Mouse (Mus musculus) liver, embryonic 14.5 days (tissue): ENCODE data around the gene Rasgef1a.

Experiments used
- CTCF ChIP-seq: IDR thresholded peaks from 2 replicates; pipeline ENCODE4 v1.5.1; 2016; ENCODE audit warnings: antibody characterized with exemption, low read depth, control low read depth
- EP300 ChIP-seq: IDR thresholded peaks from 2 replicates; pipeline ENCODE4 v1.6.1; 2016; ENCODE audit warnings: antibody characterized with exemption, low read depth

DNA sequence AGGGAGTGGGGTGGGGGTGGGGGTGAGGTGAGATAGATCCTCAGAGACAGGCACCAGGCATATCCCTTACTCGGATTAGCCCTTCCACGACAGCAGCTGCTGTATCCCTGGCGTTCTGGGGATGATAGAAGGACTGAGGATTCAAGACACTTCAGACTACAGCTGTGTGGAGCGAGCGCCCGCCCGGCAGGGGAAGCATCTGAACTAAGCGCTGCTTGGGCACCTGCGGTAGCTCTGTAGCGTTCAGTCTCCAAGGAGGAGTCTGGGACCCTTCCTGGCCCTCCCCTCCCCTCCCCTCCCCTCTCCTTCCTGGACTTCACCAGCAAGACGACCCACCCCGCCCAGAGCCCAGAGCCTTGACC is 54.6 kb downstream of the Rasgef1a start:
- TF ChIP-seq CTCF (no peak), EP300 (no peak)
